Mouse (Mus musculus) liver, postnatal 0 days (tissue): ENCODE measurements around the gene Itgax. TPM values are rescaled to one million over a fixed set of nuclear protein-coding genes. Genes with fewer than 3 reads are reported as not detected.

Source experiments
- ATAC-seq: fragments of 200-750 bp; cut with Nextera tagmentation; 2 replicates; pipeline ENCODE4 v1.8.0; 2017; ENCODE audit warnings: mild to moderate bottlenecking, moderate library complexity
- DNase-seq: peaks from one replicate; pipeline ENCODE4 v3.0.0-alpha.2; 2016
- H3K27ac ChIP-seq: fragments of 300-500 bp; sonication (generic); 2 replicates; pipeline ENCODE4 v1.5.1; 2014; ENCODE audit warnings: antibody characterized with exemption, moderate library complexity, mild to moderate bottlenecking, low read depth
- H3K27me3 ChIP-seq: fragments of 300-500 bp; sonication (generic); 2 replicates; pipeline ENCODE4 v1.6.1; 2014; ENCODE audit warnings: low read length, control low read depth, mixed read lengths; ENCODE audit not compliant: insufficient read depth
- H3K36me3 ChIP-seq: fragments of 300-500 bp; sonication (generic); replicated peaks from 2 replicates; pipeline ENCODE4 v1.6.1; 2014; ENCODE audit warnings: mild to moderate bottlenecking, control low read depth, low read length, moderate library complexity, mixed read lengths; ENCODE audit not compliant: insufficient read depth
- H3K4me1 ChIP-seq: fragments of 300-500 bp; sonication (generic); 2 replicates; pipeline ENCODE4 v1.6.1; 2014; ENCODE audit warnings: antibody characterized with exemption, mild to moderate bottlenecking, control low read depth; ENCODE audit not compliant: insufficient read depth
- H3K4me2 ChIP-seq: fragments of 300-500 bp; sonication (generic); 2 replicates; pipeline ENCODE4 v1.6.1; 2014; ENCODE audit warnings: low read depth, mild to moderate bottlenecking, low read length, moderate library complexity, mixed read lengths
- H3K4me3 ChIP-seq: fragments of 300-500 bp; sonication (generic); 2 replicates; pipeline ENCODE4 v1.5.1; 2014; ENCODE audit warnings: low read depth, low read length
- H3K9ac ChIP-seq: fragments of 300-500 bp; sonication (generic); replicated peaks from 2 replicates; pipeline ENCODE4 v1.6.1; 2014; ENCODE audit warnings: mild to moderate bottlenecking, moderate library complexity
- H3K9me3 ChIP-seq: fragments of 300-500 bp; sonication (generic); 2 replicates; pipeline ENCODE4 v1.6.1; 2016; ENCODE audit warnings: mild to moderate bottlenecking, control low read depth, low read length, mixed read lengths
- CTCF ChIP-seq: sonication (generic); IDR thresholded peaks from 2 replicates; pipeline ENCODE4 v1.5.1; 2016; ENCODE audit warnings: antibody characterized with exemption, low read depth
- EP300 ChIP-seq: IDR thresholded peaks from 2 replicates; pipeline ENCODE4 v1.6.1; 2016; ENCODE audit warnings: antibody characterized with exemption, low read depth, mild to moderate bottlenecking
- WGBS: fragments of 180-500 bp; shearing (Covaris S2); extraction: QIAGEN DNeasy Blood & Tissue Kit; methylation state at CpG from one replicate; pipeline ENCODE4 v1.1.7; 2014; ENCODE audit not compliant: insufficient replicate concordance; 5-methylcytosine and 5-hydroxymethylcytosine counted together
- polyA plus RNA-seq: library from polyadenylated mRNA; unstranded; fragments of >200 nt; fragmentation: Nextera tagmentation; extraction: Ambion mirVana; gene quantifications from 2 replicates; pipeline ENCODE4 v1.2.1, GENCODE M21; 2015

Gene Itgax
- polyA plus RNA-seq, 1 experiment from 2014 or later: 0.34 TPM

DNA sequence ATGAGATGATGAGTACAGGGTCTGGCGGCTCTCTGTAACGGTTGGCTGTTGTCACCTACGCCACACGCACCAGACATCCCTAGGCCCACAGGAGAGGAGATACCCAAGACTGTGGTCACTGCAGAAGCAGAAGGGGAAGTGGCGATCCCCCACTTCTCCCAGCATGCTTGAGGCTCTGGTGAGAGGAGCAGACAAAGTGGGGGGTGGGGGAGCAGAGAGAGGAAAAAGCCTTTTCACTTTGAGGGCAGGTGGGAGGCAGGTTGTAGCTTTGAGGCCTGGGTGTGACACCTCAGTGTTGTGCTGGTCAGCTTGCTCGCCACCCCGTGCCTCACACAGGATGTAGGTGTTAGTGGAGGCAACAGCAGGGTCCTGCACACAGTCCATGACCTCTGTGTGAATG lies 50.8 kb downstream of the Itgax start:
- Histone ChIP-seq H3K27ac (peak overlapping the region; percentile 34; the same call in 1 of the 2 replicates), H3K36me3 (no peaks in the 10 kb centered on the region), H3K4me1 (peaks cover 7% of the 10 kb centered on the region), H3K9ac (no peak overlapping the region), H3K4me3 (no peak overlapping the region), H3K27me3 (no peaks in the 10 kb centered on the region), H3K4me2 (no peak overlapping the region), H3K9me3 (no peaks in the 10 kb centered on the region)
- no peak for TF ChIP-seq EP300
- TF ChIP-seq CTCF: no peak
- DNase-seq: peak; percentile 40
- ATAC-seq: no peak
- WGBS: 34% methylated on average over 7 of the region's 7 CpGs

DNA sequence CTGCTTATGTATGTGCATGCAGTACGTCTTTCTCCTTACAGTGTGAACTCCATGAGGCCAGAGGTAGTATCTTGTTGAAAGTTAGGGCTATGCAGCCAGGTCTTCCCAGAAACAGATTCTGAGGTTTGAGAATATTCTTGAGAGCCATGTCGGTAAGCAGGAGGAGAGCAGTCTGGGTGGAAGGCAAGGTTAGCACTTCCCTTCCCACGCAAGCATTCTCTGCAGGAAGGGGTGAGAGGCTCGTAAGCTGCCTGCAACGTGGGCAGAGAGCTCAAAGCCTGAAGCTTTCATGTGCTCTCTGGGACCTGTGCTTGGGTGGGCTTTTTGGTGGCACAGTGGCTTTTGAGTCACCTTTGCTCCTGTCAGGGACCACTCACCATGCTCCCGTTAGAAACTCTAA lies 51.2 kb downstream of the Itgax start:
- H3K4me3 ChIP-seq: no peak overlapping the region
- peak overlapping the region; percentile 34; the same call in 1 of the 2 replicates for H3K27ac ChIP-seq
- H3K9ac ChIP-seq: no peak overlapping the region
- no peaks in the 10 kb centered on the region for H3K9me3 ChIP-seq
- TF ChIP-seq EP300: no peak
- no peak for TF ChIP-seq CTCF
- no peak overlapping the region for H3K4me2 ChIP-seq
- DNase-seq (no peak), ATAC-seq (no peak)
- H3K27me3 ChIP-seq: no peaks in the 10 kb centered on the region
- peaks cover 7% of the 10 kb centered on the region for H3K4me1 ChIP-seq
- WGBS: 41% methylated on average over 6 of the region's 6 CpGs
- no peaks in the 10 kb centered on the region for H3K36me3 ChIP-seq

DNA sequence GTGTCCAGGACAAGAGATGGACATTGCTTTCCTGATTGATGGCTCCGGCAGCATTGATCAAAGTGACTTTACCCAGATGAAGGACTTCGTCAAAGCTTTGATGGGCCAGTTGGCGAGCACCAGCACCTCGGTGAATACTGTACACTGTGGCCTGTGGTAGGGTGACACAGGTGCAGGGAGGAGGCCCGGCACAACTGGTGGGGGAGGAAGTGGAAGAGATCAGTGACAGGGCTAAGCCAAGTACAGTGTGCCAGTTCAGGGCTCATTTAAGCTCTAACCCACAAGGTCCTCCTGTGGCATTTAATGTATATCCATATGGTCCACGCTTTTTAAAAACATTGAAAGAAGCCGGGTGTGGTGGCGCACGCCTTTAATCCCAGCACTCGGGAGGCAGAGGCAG lies 52.3 kb downstream of the Itgax start:
- Histone ChIP-seq H3K4me3 (no peak overlapping the region), H3K9ac (no peak overlapping the region), H3K27ac (no peak overlapping the region), H3K9me3 (no peaks in the 10 kb centered on the region), H3K27me3 (no peaks in the 10 kb centered on the region), H3K4me1 (peaks cover 7% of the 10 kb centered on the region), H3K4me2 (no peak overlapping the region), H3K36me3 (no peaks in the 10 kb centered on the region)
- 62% methylated on average over 10 of the region's 10 CpGs for WGBS
- no peak for TF ChIP-seq CTCF
- TF ChIP-seq EP300: no peak
- ATAC-seq (no peak), DNase-seq (no peak)

Other genes starting within 250 kb of the Itgax start
- 0.39 and 0.43 TPM in 2 replicates for gene Prss53, start 238.6 kb upstream of the Itgax start, polyA plus RNA-seq
- not detected in 2 replicates for gene Gm21974, start 234.1 kb upstream of the Itgax start, polyA plus RNA-seq
- gene Vkorc1, start 233.9 kb upstream of the Itgax start, polyA plus RNA-seq: 513 and 556 TPM in 2 replicates
- 30.5 and 32.5 TPM in 2 replicates for gene Bckdk, start 225.5 kb upstream of the Itgax start, polyA plus RNA-seq
- gene Kat8, start 217.0 kb upstream of the Itgax start, polyA plus RNA-seq: 12.5 and 13.2 TPM in 2 replicates
- gene Prss8, start 199.4 kb upstream of the Itgax start, polyA plus RNA-seq: 13.7 and 15.2 TPM in 2 replicates
- 3.3 and 4.5 TPM in 2 replicates for gene Prss36, start 182.8 kb upstream of the Itgax start, polyA plus RNA-seq
- gene Fus, start 162.1 kb upstream of the Itgax start, polyA plus RNA-seq: 94.5 and 99.2 TPM in 2 replicates
- 25.8 TPM in 2 replicates for gene Pycard, start 135.7 kb upstream of the Itgax start, polyA plus RNA-seq
- gene Trim72, start 125.6 kb upstream of the Itgax start, polyA plus RNA-seq: 0.12 TPM in 1 of 2 replicates, not detected in the other
- 5.1 and 6.1 TPM in 2 replicates for gene Itgam, start 66.9 kb upstream of the Itgax start, polyA plus RNA-seq
- gene Gm49368, start 66.9 kb upstream of the Itgax start, polyA plus RNA-seq: 0.51 TPM in 1 of 2 replicates, not detected in the other
- 0.28 and 0.31 TPM in 2 replicates for gene Itgad, start 24.8 kb downstream of the Itgax start, polyA plus RNA-seq
- 1.1 and 15.6 TPM in 2 replicates for gene Cox6a2, start 76.8 kb downstream of the Itgax start, polyA plus RNA-seq
- gene Armc5, start 107.8 kb downstream of the Itgax start, polyA plus RNA-seq: 5.4 and 5.6 TPM in 2 replicates
- gene 9130023H24Rik, start 108.5 kb downstream of the Itgax start, polyA plus RNA-seq: 1.7 and 2.2 TPM in 2 replicates
- 10.1 and 10.4 TPM in 2 replicates for gene Tgfb1i1, start 117.3 kb downstream of the Itgax start, polyA plus RNA-seq
- gene Slc5a2, start 136.1 kb downstream of the Itgax start, polyA plus RNA-seq: 1.3 and 1.8 TPM in 2 replicates
- gene BC017158, start 168.6 kb downstream of the Itgax start, polyA plus RNA-seq: 9.4 and 9.6 TPM in 2 replicates